Mouse (Mus musculus) megakaryocyte, embryonic 14.5 days (primary cell): ENCODE results near the gene Itpk1. TPM values are rescaled to one million over a fixed set of nuclear protein-coding genes. Genes with fewer than 3 reads are reported as not detected.

Experiments
- H3K27me3 ChIP-seq: replicated peaks from 2 replicates; pipeline ENCODE3; 2012; ENCODE audit warnings: inconsistent platforms
- H3K36me3 ChIP-seq: replicated peaks from 2 replicates; pipeline ENCODE3; 2012; ENCODE audit warnings: low read length, inconsistent platforms, mixed read lengths
- H3K4me1 ChIP-seq: 2 replicates; pipeline ENCODE4 v1.6.1; 2012; ENCODE audit warnings: inconsistent platforms
- H3K4me3 ChIP-seq: replicated peaks from 2 replicates; pipeline ENCODE3; 2012; ENCODE audit warnings: moderate library complexity, mild to moderate bottlenecking, inconsistent platforms
- H3K9me3 ChIP-seq: 2 replicates; pipeline ENCODE4 v1.6.1; 2012; ENCODE audit warnings: inconsistent platforms
- FLI1 ChIP-seq: IDR thresholded peaks from 2 replicates; pipeline ENCODE4 v1.6.1; 2012; ENCODE audit warnings: low read length, inconsistent platforms, mixed read lengths
- GATA1 ChIP-seq: IDR thresholded peaks from 3 replicates; pipeline ENCODE4 v1.6.1; 2012; ENCODE audit warnings: mixed read lengths, low read length, inconsistent platforms, borderline replicate concordance
- polyA plus RNA-seq: library from polyadenylated mRNA; stranded (reverse); fragments of >175 nt; gene quantifications from 2 replicates; pipeline ENCODE4 v1.2.3, GENCODE M21; 2012; ENCODE audit warnings: low replicate concordance; ENCODE audit not compliant: insufficient read depth

Gene Itpk1
- polyA plus RNA-seq, 1 experiment = 19.2 TPM

DNA sequence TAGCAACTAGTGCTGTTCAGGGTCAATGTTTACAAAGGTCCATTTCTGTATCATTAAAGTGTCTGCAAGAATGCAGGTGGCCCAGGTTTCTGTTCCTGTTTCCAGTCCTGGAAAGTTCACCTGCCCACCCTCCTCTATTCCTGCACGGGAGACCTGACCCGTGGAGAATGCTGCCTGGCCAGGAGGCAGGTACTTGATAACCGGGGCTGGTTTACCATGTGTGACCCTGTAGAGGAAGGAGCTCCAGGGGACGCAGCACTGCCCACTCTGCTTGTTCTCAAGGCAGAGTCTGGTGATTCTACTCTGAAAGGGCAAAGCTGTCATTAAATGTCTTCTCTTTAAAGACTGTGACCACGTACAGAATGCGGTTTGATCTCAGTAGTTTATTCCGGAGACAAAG lies 136.5 kb downstream of the Itpk1 start:
- H3K9me3 ChIP-seq = no peaks in the 10 kb centered on the region
- H3K4me1 ChIP-seq = peaks cover 5% of the 10 kb centered on the region; the same call in 1 of the 2 replicates
- H3K4me3 ChIP-seq = no peak overlapping the region
- TF ChIP-seq FLI1 (no peak), GATA1 (no peak)
- peaks cover 14% of the 10 kb centered on the region for H3K27me3 ChIP-seq
- peaks cover 50% of the 10 kb centered on the region for H3K36me3 ChIP-seq

DNA sequence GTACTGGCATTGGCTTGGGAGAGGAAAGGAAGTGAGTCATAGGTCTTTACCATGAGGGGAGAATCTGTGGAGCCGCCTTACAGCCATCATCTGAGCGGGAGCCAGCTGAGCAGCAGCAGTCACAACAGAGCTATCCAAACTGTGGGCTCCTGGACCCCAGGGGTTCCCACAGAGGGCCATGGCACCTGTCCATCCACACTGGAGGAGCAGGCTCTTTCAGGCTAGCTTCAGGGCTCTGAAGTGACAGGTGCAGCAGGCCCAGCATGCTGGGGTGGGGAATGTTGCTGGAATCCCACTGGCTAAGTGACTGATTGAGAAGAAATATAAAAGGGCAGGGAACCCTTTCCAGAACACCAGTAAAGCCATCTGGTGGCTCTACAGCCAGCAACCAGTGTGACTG lies 137.8 kb downstream of the Itpk1 start:
- Histone ChIP-seq H3K9me3 (no peaks in the 10 kb centered on the region), H3K4me3 (no peak overlapping the region), H3K4me1 (peaks cover 5% of the 10 kb centered on the region; the same call in 1 of the 2 replicates), H3K27me3 (peaks cover 25% of the 10 kb centered on the region), H3K36me3 (peaks cover 37% of the 10 kb centered on the region)
- no peak for TF ChIP-seq FLI1
- TF ChIP-seq GATA1 = no peak

DNA sequence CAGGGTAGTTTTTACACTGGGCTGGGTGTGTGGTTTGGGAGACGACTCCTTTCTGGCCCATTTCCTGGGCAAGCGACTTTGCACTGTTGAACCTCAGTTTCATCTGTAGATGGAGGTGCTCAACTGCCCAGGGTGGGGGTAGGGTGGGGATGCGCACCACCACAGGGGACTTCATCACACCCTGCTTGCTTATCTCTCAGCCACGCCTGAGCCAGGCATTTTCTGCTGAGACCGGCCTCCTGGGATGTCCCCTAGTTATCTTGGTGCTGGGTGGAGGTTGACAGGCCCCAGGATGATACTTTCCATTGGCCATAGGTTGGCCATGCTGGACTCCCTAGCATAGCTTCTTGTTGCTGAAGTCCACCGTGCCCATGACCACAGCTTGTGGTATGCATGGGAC lies 139.6 kb downstream of the Itpk1 start:
- Histone ChIP-seq H3K4me1 (peaks cover 5% of the 10 kb centered on the region; the same call in 1 of the 2 replicates), H3K27me3 (peaks cover 41% of the 10 kb centered on the region), H3K9me3 (no peaks in the 10 kb centered on the region), H3K36me3 (peaks cover 18% of the 10 kb centered on the region), H3K4me3 (no peak overlapping the region)
- TF ChIP-seq GATA1 (no peak), FLI1 (no peak)

DNA sequence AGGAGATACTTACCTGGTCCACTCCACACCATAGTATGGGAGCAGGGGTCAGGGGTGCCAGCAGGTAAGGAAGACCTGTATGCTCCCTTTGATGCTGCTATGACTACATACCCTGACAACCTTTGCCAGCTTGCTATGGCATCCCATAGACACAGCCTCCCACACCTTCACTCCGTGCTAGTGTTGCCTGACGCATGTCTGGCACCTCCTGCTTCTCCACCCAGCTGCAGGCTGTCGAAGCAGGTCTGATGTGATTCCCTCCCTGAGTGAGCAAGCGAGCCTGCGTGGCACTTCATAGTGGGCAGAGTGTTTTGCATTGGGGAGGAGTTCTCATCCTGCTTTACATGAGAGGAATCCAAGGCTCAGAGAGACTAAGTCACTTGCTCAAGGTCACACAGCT lies 147.4 kb downstream of the Itpk1 start:
- no peaks in the 10 kb centered on the region for H3K9me3 ChIP-seq
- no peaks in the 10 kb centered on the region for H3K36me3 ChIP-seq
- peak overlapping the region; percentile 33 for H3K4me3 ChIP-seq
- H3K27me3 ChIP-seq = peaks cover 77% of the 10 kb centered on the region
- TF ChIP-seq FLI1 (no peak), GATA1 (no peak)
- H3K4me1 ChIP-seq = peaks cover 6% of the 10 kb centered on the region

DNA sequence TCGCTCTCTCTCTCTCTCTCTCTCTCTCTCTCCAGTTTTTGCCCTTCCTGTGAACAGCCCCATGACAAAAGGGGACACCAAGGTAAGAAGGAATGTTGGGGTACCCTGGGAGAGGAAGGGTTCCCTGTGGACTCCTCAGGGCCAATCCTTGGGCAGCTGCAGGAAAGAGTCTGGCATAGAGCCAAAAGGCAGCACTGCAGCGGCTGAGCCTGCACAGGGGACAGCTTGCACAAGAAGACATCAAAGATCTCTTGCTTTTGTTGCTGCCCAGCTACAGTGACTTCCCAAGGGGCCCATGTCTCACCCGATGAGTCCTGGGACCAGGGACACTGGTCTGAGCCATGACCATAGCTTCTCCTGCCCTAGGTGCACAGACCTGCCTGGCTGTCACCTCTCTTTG lies 148.9 kb downstream of the Itpk1 start:
- H3K36me3 ChIP-seq = no peaks in the 10 kb centered on the region
- H3K4me1 ChIP-seq = peaks cover 6% of the 10 kb centered on the region
- peaks cover 71% of the 10 kb centered on the region for H3K27me3 ChIP-seq
- no peak overlapping the region for H3K4me3 ChIP-seq
- no peak for TF ChIP-seq FLI1
- TF ChIP-seq GATA1 = no peak
- H3K9me3 ChIP-seq = no peaks in the 10 kb centered on the region

DNA sequence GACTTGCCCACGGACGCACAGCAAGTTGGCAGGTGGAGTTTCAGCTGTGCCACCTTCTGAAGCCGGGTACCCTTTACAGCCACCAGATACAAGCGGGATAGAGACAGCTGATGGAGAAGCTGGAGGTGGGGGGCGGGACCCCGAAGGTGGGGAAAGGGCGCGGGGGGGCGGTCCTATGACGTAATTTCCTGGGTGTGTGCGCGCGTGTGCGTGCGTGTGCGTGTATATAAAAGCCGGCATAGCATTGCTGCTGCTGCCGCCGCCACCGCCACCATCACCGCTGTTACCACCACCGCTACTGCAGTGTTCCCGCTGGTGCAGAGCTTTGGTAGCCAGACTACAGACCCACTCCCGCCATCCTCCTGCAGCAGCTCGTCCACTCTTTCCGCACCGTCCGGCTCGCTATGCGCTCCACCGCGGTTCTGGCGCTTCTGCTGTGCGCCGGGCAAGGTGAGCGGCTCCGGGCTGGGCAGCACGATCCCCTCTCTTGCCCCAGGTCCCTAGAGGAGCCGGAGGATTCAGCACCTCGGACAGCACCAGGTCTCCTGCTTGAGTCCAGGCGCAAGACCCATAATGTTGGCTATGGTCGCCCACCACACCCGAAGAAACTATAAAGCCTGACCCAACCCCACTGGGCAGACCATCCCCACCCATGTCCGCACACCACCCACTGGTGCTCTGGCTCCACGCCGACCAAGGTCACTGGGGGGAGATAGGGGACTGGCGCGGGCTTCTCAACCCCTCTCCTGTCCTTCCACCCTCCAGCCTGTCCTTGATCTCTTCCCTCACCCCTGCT lies 149.8 kb downstream of the Itpk1 start, which contains the start of gene Chga:
Chga (plus strand) TSS at position 249 of the 796 bp plus-strand sequence.
- Histone ChIP-seq H3K4me3 (peak within 1 kb of the TSS; percentile 80), H3K4me1 (peaks cover 6% of the 10 kb centered on the region), H3K27me3 (peaks cover 65% of the 10 kb centered on the region), H3K36me3 (no peaks in the 10 kb centered on the region), H3K9me3 (no peaks in the 10 kb centered on the region)
- TF ChIP-seq GATA1 = no peak

DNA sequence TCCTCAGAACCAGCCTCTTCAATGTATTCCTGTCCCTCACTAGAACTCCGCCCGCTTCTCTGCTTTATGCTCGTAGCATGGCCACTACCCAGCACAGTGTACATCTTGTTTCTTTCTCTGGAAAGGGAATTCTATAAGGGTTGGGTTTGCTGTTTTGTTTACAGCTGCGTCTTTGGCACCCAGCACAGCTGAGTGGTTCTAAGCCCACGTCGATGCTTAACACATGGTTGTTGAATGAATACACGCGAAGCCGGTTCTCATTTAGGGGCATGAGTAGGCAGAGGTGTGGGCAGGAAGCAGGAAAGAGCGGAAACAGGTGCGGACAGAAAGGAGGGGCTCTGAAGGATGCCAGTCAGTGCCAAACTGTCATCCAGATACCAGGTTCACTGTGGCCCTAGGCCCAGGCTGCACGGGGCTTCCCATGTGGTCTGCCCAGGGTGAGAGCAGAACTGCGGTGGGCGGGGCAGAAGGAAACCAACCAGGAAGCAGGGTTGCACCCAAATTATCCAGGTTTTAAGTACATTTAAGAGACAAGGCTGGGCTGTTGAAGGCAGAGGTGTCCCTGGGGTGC lies 150.9 kb downstream of the Itpk1 start:
- Histone ChIP-seq H3K4me1 (peaks cover 6% of the 10 kb centered on the region), H3K36me3 (no peaks in the 10 kb centered on the region), H3K4me3 (no peak overlapping the region), H3K9me3 (no peaks in the 10 kb centered on the region), H3K27me3 (peaks cover 56% of the 10 kb centered on the region)
- TF ChIP-seq FLI1 (no peak), GATA1 (no peak)

DNA sequence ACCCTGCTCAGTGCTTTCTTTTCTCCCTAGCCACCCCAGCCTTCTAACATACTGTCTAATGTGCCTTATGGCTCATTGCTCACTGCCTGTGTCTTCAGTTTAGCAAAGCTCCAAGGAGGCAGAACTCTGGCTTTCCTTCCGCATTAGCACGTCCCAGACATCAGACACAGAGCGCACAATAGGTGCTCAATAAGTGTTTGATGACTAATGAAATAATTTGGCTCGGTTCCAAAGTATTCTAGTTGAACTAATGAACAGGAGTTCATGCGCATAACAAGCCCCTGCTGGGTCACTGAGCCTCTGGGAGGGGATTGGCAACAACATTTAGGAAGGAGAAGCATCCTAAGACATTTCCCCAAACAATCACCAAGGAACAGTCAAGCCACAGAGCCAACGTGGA lies 152.7 kb downstream of the Itpk1 start:
- no peaks in the 10 kb centered on the region for H3K36me3 ChIP-seq
- H3K27me3 ChIP-seq = peaks cover 43% of the 10 kb centered on the region
- no peak overlapping the region for H3K4me3 ChIP-seq
- TF ChIP-seq FLI1 (no peak), GATA1 (no peak)
- peaks cover 6% of the 10 kb centered on the region for H3K4me1 ChIP-seq
- H3K9me3 ChIP-seq = no peaks in the 10 kb centered on the region

DNA sequence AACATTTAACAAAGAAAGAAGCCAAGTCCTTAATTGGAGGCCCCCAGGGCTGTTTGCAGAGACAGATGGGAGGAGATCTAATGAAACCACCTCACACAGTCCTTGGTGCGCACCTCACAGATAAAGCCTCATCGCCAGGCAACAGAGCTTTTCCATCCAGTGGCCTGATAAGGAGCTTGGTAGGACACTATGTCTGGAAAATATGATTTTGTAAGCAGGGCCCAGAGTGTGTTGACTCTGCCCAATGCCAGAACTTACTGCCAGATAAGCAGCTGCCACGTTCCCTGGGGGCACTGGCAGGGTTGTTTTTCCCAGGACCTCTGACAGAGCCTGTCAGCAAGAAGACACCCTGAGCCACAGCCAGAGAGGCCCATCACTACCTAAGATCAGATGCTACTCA lies 153.5 kb downstream of the Itpk1 start:
- Histone ChIP-seq H3K27me3 (peaks cover 51% of the 10 kb centered on the region), H3K9me3 (no peaks in the 10 kb centered on the region), H3K4me1 (peaks cover 6% of the 10 kb centered on the region), H3K36me3 (no peaks in the 10 kb centered on the region), H3K4me3 (no peak overlapping the region)
- no peak for TF ChIP-seq FLI1
- TF ChIP-seq GATA1 = no peak

DNA sequence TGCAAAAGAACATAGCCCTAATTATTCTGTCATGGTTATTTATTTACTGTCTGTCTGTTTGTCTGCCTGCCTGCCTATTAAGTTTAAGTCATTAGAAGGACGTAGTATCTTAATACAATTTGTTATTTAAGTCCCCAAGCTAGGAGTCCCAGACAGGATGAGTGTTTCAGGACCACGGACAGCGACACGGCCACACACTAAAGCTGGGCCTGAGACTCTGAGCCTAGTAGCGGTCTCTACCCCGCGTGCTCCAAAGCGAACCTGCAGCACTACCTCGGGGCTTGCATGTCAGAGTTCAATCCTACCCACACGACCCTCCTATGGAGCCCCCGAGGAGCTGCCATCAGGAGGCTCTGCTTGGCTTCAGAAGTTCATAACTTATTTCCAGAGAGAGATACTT lies 154.2 kb downstream of the Itpk1 start:
- Histone ChIP-seq H3K4me3 (no peak overlapping the region), H3K4me1 (peaks cover 6% of the 10 kb centered on the region), H3K9me3 (no peaks in the 10 kb centered on the region), H3K27me3 (peaks cover 45% of the 10 kb centered on the region), H3K36me3 (no peaks in the 10 kb centered on the region)
- TF ChIP-seq FLI1 = no peak
- TF ChIP-seq GATA1 = no peak
